Mouse (Mus musculus) cerebellum, adult 9-10 months (tissue): ENCODE results near the gene Tbx6.
"Not testable (repeated sequence)": the region's sequence is repeated elsewhere in the genome, so short reads cannot be mapped to it uniquely, and the experiment has no call there.

ENCODE experiments used
- DNase-seq: peaks from one replicate; pipeline ENCODE4 v3.0.0; 2022

Tbx6 gene

DNA sequence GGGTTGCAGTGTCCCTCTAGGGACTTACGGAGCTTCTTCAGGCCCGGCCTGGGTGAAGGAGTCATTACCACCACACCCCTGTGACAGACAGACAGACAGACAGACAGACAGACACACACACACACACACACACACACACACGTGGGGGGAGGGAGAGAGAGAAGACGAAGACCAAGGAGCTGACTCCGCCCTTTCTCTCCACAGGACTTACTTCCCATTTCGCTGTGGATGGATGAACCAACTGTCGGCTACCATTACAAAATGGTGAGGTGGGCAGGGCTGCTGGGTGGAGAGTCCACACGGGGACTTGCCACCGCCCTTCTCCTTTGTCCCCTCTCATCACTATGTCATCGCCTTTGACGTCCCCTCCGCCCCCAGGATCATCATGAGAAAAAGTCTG, 10.5 kb upstream of the Tbx6 start:
- DNase-seq, result no peak

DNA sequence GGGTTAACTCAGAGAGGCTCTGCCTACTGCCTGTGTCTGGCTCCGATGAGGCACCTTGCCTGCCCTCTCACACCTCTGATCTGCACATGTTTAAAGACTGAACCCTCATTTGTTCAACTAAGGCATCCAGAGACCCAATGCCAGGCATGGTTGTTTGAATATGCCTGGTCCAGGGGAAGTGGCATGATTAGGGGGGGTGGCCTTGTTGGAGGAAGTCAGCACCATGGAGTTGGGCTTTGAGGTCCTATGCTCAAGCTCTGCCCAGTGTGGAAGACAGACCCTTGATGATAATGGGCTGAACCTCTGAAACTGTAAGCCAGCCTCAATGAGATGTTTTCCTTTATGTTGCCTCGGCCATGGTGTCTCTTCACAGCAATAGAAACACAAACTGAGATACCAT, 7.9 kb upstream of the Tbx6 start:
- DNase-seq, result peak; percentile 25

DNA sequence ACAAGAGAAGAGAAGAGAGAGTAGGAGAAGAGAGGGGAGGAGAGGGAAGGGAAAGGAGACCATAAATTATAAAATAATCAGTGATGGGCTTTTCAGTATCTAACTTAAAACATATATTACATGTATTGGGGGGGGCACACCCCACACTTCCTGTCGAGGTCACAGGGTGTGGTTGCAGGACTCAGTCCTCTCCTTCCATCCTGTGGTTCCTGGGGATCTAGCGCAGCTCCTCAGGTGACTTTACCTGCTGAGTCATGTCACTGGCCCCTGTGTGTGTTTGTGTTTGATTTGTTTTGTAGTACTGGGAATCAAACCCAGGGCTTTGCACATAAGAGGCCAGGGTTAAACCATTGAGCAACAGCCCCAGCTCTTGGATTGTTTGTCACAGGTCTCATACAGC, 6.8 kb upstream of the Tbx6 start:
- DNase-seq, result peak; percentile 21

GRCm38 (mm10) chr7:126775185-126775977, 5.9 kb upstream of the Tbx6 start:
- DNase-seq, result peak; percentile 46

DNA sequence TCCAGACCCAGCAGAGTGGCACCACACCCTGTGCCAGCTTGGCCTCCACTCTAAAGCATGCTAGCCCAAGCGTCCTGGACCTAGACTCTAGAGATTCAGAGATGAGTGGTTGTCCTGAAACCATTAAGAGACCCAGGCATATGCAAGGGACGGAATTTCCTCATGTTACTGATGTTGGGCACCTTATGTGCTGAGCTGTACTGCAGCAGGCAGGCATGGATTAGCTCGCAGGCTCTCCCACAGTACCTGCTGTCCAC, 5.4 kb upstream of the Tbx6 start:
- DNase-seq, result no peak

DNA sequence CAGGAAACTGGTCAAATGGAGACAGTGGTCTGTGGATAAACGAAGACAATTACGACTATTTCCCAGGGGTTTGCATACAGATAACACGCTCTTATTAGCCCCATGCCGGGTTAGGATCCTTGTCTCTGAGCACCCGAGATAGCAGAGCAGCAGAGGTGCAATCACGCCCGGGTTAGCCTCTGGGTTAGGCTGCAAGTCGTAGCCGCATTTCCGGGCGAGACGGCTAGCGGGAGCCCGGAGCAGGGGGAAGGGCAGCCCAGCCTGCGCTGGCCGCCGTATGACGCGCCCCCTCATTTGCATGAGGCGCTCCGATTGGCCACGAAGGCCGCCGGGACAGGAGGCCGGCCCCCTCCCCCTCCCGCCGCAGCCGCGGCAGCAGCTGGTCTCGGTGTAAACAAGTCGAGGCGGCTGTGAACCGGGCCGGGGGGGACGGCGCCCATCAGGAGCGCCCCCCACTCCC, 4.7 kb upstream of the Tbx6 start, which contains the start of gene Ypel3:
TSS of gene Ypel3 (plus strand) at position 358 of the 460 bp plus-strand sequence.
- peak; percentile 96 for DNase-seq

DNA sequence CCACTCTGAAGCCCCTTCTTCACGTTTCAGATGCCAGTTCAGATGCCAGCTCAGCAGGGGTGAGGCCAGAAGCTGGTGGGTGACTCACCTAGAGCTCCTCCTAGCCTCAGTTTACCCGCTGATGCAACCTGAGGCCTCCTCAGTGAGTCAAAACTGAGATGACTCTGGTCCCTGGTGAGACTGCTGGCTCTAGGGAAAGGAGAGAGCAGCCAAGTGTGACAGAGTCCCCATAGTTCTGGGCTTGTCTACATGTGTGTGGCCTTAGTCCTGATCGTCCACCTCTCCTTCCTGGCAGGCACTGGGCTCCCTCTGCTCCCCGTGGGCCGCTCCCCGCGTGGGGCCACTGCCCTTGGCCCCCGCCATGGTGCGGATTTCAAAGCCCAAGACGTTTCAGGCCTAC, 3.8 kb upstream of the Tbx6 start:
- DNase-seq, result peak; percentile 74

- peak; percentile 69 for DNase-seq
Observed at GRCm38 (mm10) chr7:126778147-126778546, 3.1 kb upstream of the Tbx6 start.

- not testable (repeated sequence) for DNase-seq
Observed at GRCm38 (mm10) chr7:126779101-126779500, 2.2 kb upstream of the Tbx6 start.

DNA sequence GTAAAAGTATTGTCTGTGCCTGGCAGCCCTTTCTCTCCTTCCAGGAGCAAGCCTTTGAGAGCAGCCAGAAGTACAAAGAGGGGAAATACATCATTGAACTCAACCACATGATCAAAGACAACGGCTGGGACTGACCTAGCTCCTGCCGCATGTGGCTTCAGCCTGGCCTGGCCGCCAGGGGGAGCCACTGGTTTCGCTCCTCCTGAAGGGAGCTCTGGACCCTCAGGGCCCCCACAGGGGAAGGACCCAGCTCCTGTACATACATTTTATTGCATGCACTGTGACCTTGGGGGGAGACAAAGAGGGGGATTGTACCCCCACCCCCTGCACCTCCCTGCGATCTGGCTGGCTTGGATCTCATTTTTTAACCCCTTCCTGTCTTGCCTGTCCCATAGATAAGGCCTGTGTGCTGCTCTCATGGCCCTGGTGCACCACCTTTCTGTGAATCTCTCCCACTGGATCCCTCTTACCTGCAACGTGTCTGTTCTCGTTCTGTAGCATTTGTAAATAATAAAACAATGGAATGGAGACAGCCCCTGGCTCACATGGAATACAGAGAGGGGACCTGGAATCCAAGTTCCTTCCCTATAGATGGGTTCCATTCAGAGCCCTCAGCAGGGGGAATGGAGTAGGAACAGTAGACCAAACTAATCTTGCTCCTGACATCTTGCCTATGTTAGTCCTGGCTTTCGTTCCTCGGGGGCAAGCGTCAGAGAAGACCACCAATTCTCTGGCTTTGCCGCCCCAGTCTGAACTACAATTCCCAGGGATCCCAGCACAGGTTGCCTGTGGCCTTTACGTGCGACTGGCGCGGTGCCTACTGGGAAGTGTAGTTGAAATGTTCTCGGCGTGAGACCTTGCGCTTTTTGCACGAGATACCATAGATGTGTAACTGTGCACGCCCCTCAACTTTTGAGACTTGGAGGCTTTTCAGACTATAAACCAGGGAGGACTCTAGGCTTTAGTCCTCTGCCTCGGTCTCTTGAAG, 1.0 kb upstream of the Tbx6 start:
- DNase-seq, result peak; percentile 88

DNA sequence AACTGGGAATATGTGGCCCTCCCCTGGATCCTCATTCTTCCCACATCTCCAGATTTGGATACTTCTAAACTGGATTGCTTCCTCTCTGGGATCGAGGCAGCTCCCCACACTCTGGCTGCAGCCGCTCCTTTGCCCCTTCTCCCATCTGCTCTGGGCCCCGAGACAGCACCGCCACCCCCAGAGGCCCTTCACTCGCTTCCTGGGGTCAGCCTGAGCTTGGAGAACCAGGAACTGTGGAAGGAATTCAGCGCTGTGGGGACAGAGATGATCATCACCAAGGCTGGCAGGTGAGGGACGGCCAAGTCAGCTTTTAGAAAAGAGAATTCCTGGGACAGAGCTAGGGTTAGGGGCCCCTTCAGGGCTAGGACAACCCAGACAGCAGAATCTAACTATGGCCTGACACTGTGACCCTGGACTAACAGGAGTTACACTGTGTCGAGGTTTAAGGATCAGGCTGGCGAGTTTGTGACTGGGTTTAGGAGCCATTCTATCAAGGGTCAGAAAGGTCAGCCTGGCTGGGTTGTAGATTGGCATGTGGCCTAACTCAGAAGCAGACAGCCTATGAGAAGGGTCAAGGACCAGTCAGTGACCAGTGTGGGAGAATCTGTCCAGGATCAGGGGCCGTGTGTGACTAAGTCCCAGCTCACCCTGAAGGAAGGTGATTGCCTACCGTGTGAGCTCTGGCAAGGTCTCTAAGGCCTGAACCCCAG, 533 bp downstream of the Tbx6 start:
- DNase-seq, result no peak

- DNase-seq, result no peak
Observed at GRCm38 (mm10) chr7:126782693-126783092, 1.4 kb downstream of the Tbx6 start.

DNA sequence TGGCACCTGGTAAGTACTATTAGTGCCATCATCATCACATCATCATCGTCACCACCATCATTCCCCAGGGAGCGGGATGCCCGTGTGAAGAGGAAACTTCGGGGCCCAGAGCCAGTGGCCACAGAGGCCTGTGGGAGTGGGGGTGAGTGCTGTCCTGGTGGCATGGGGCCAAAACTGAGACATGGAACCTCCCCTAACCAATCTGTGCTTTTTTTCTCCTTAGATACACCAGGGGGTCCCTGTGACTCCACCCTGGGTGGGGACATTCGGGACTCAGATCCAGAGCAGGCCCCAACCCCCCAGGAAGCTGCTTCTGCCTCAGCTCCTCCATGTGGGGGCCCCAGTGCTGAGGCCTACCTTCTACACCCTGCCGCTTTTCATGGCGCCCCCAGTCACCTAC, 3.2 kb downstream of the Tbx6 start:
- peak; percentile 56 for DNase-seq

- DNase-seq, result no peak
Observed at GRCm38 (mm10) chr7:126785056-126785455, 3.8 kb downstream of the Tbx6 start.

GRCm38 (mm10) chr7:126786142-126786541, 4.9 kb downstream of the Tbx6 start:
- DNase-seq, result no peak

GRCm38 (mm10) chr7:126789141-126789540, 7.9 kb downstream of the Tbx6 start:
- no peak for DNase-seq

- peak; percentile 94 for DNase-seq
Observed at GRCm38 (mm10) chr7:126791851-126792720, 10.8 kb downstream of the Tbx6 start, which contains the start of gene Ppp4c. Ppp4c (minus strand) TSS chr7:126792496.

- no peak for DNase-seq
Observed at GRCm38 (mm10) chr7:126792721-126793443, 11.6 kb downstream of the Tbx6 start.

- DNase-seq, result no peak
Observed at GRCm38 (mm10) chr7:126793456-126794270, 12.4 kb downstream of the Tbx6 start.

DNA sequence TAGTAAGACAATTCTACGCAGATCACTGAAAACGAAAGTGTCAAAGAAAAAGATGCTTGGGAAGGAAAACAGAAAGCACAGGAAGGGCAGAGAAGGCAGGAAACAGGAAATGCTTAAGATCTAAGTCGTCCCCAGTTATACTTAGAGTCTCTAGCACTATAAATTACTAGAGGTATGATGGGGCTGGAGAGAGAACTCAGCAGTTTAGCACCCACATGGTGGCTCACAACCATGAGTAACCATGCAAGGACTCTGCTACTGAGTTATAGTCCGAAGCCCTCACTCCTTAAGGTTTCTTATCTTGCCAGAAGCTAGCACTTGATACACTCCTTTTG, 13.0 kb downstream of the Tbx6 start:
- no peak for DNase-seq
